Mouse (Mus musculus): ENCODE measurements at regions not wholly inside any gene's neighbourhood (a gene's known extent, or its start where the extent isn't known, plus 50 kb on each side); places are given as distances from the start of the nearest gene placed in this dataset.

DNA sequence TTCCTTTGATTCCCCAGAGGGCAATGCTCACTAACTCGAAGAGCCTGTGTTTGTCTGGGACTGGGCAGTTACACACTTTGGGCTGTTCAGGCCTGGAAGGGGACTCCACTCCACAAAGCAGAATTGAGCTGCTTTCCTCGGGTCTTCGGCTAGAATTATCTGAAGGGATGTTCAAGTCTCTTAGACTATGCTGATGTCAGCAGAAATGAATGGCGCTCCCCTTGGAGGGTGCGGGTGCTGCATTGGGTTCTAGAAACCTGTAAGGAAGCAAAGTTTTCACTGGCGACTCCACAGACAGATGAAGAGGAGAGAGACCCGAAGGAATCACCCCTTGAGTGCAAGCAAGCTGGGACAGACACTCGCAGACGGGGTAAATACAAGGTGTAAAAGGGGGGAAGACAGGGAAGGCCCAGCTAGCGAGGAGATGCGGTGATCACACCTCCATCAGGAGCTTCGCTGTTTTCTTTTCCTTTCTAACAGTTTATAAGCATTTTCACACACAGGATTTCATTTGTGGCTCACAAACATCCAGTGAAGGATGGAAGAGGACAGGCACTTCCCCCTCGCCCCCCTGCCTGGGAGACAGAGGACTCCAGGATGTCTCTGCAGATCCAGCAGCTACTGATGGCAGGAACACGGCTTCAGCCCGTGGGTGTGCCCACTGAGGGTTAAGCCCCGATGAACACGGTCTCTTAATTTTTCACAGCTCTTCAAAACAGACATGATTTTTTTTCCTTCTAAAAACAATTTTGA is 314.2 kb downstream of the Gm49356 start:
- WGBS = 78% methylated on average over 17 of the region's 17 CpGs
- no peak overlapping the region for H3K4me3 ChIP-seq
- H3K36me3 ChIP-seq (replicated peaks) = no peaks in the 10 kb centered on the region

GRCm38 (mm10) chr15:59203850-59204625 is 314.9 kb downstream of the Gm49356 start:
- H3K4me3 ChIP-seq = no peak overlapping the region

More for the DNA sequence above, 314.2 kb downstream of the Gm49356 start:
- Histone ChIP-seq H3K27ac (no peak overlapping the region), H3K4me2 (no peak overlapping the region), H3K27me3 (replicated peaks) (no peaks in the 10 kb centered on the region), H3K4me1 (peaks cover 4% of the 10 kb centered on the region), H3K9ac (no peak overlapping the region), H3K9me3 (no peaks in the 10 kb centered on the region)
- ATAC-seq (replicated peaks) = no peak

GRCm38 (mm10) chr15:59205091-59205490 is 316.0 kb downstream of the Gm49356 start:
- Histone ChIP-seq H3K9ac (no peak overlapping the region), H3K4me2 (no peak overlapping the region), H3K9me3 (no peaks in the 10 kb centered on the region), H3K27ac (no peak overlapping the region), H3K4me1 (no peaks in the 10 kb centered on the region), H3K27me3 (replicated peaks) (no peaks in the 10 kb centered on the region), H3K4me3 (no peak overlapping the region), H3K36me3 (replicated peaks) (no peaks in the 10 kb centered on the region)
- 79% methylated on average over 3 of the region's 3 CpGs for WGBS
- no peak for ATAC-seq (replicated peaks)

More at GRCm38 (mm10) chr15:59203850-59204625, 314.9 kb downstream of the Gm49356 start:
- H3K27ac ChIP-seq = no peak overlapping the region
- WGBS = 78% methylated on average over 17 of the region's 17 CpGs
- no peaks in the 10 kb centered on the region for H3K4me1 ChIP-seq
- no peak overlapping the region for H3K9ac ChIP-seq
- ATAC-seq (replicated peaks) = peak; percentile 63
- no peaks in the 10 kb centered on the region for H3K36me3 ChIP-seq (replicated peaks)
- no peak overlapping the region for H3K4me2 ChIP-seq
- H3K9me3 ChIP-seq = no peaks in the 10 kb centered on the region
- no peaks in the 10 kb centered on the region for H3K27me3 ChIP-seq (replicated peaks)

DNA sequence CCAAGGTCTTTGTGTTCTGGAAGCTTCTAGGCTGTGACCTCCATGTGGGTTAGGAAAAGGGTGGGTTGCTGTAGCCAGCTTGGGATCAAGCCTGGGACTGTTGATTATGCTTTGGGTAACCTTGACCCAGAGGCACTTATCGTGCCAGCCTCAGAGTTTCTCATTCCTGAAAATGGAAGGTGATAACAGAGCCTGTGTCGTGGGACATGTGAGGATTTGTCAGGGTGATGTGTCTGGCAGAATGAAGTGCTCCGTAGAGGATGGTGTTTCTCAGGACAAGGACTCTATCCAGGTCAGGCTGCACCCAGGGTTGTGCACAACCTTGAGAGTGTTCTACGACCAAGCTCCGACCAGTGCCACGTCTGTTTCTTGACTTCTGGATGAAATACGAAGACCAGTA is 316.4 kb downstream of the Gm49356 start:
- no peak overlapping the region for H3K4me3 ChIP-seq
- no peak for ATAC-seq (replicated peaks)
- H3K27me3 ChIP-seq (replicated peaks) = no peaks in the 10 kb centered on the region
- no peaks in the 10 kb centered on the region for H3K4me1 ChIP-seq
- WGBS = 94% methylated on average over 7 of the region's 7 CpGs
- H3K27ac ChIP-seq = no peak overlapping the region
- H3K9ac ChIP-seq = no peak overlapping the region
- H3K4me2 ChIP-seq = no peak overlapping the region
- H3K9me3 ChIP-seq = no peaks in the 10 kb centered on the region
- H3K36me3 ChIP-seq (replicated peaks) = no peaks in the 10 kb centered on the region

GRCm38 (mm10) chr15:59206636-59207035 is 317.5 kb downstream of the Gm49356 start:
- Histone ChIP-seq H3K27me3 (replicated peaks) (no peaks in the 10 kb centered on the region), H3K36me3 (replicated peaks) (no peaks in the 10 kb centered on the region), H3K27ac (no peak overlapping the region), H3K9me3 (no peaks in the 10 kb centered on the region), H3K4me3 (no peak overlapping the region), H3K4me1 (no peaks in the 10 kb centered on the region), H3K9ac (no peak overlapping the region), H3K4me2 (no peak overlapping the region)
- WGBS = 67% methylated on average over 7 of the region's 7 CpGs
- ATAC-seq (replicated peaks) = no peak

DNA sequence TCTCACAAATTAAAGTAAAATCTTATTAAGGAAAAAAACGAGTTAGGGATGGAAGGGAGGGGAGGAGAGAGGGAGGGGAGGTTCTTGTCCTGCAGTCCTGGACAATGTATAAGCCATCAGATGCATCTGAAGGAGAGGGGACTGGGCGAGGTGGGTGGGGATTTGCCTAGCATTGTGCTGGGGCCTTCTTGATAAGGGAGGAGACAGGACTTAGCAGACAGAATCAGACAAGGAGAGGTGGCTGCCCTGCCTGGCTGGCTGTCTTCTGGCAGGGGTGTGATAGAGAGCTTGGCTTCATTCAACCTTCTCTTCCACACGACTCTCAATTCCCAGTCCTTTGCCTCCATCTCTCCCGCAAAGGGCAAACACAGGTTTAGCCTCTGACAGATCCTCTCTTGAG is 318.9 kb downstream of the Gm49356 start:
- Histone ChIP-seq H3K9ac (no peak overlapping the region), H3K27me3 (replicated peaks) (no peaks in the 10 kb centered on the region), H3K4me2 (no peak overlapping the region), H3K4me3 (no peak overlapping the region), H3K36me3 (replicated peaks) (no peaks in the 10 kb centered on the region), H3K27ac (no peak overlapping the region), H3K9me3 (no peaks in the 10 kb centered on the region), H3K4me1 (no peaks in the 10 kb centered on the region)
- WGBS = 78% methylated on average over 4 of the region's 4 CpGs
- ATAC-seq (replicated peaks) = no peak

- 74% methylated on average over 3 of the region's 3 CpGs for WGBS
- Histone ChIP-seq H3K4me2 (no peak overlapping the region), H3K36me3 (replicated peaks) (no peaks in the 10 kb centered on the region), H3K4me3 (no peak overlapping the region), H3K9ac (no peak overlapping the region), H3K9me3 (no peaks in the 10 kb centered on the region), H3K27me3 (replicated peaks) (no peaks in the 10 kb centered on the region), H3K27ac (no peak overlapping the region), H3K4me1 (no peaks in the 10 kb centered on the region)
- no peak for ATAC-seq (replicated peaks)
Observed at GRCm38 (mm10) chr15:59212362-59212761, 323.3 kb downstream of the Gm49356 start.

DNA sequence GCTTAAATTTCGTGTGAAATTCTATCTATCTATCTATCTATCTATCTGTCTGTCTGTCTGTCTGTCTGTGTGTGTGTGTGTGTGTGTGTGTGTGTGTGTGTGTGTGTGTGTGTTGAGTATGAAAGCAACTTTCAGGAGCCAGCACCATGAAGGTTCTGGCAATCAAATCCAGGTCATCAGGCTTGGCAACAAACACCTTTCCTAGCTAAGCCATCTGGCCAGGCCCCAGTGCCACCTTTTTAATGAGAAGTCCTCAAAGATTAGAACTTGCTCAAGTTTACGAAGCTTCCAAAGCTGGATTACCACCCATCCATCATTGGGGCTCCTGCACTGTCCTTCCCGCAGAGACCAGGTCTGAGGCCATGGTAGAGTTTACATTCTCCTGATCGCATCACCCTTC is 325.0 kb downstream of the Gm49356 start:
- 90% methylated on average over 4 of the region's 4 CpGs for WGBS
- Histone ChIP-seq H3K36me3 (replicated peaks) (no peaks in the 10 kb centered on the region), H3K4me2 (no peak overlapping the region), H3K27me3 (replicated peaks) (no peaks in the 10 kb centered on the region), H3K4me3 (no peak overlapping the region), H3K27ac (no peak overlapping the region), H3K9ac (no peak overlapping the region), H3K4me1 (no peaks in the 10 kb centered on the region), H3K9me3 (no peaks in the 10 kb centered on the region)
- no peak for ATAC-seq (replicated peaks)

GRCm38 (mm10) chr15:59215239-59215638 is 326.1 kb downstream of the Gm49356 start:
- H3K4me2 ChIP-seq = no peak overlapping the region
- no peaks in the 10 kb centered on the region for H3K4me1 ChIP-seq
- H3K9ac ChIP-seq = no peak overlapping the region
- no peaks in the 10 kb centered on the region for H3K36me3 ChIP-seq (replicated peaks)
- ATAC-seq (replicated peaks) = no peak
- H3K27me3 ChIP-seq (replicated peaks) = no peaks in the 10 kb centered on the region
- H3K9me3 ChIP-seq = no peaks in the 10 kb centered on the region
- no peak overlapping the region for H3K4me3 ChIP-seq
- H3K27ac ChIP-seq = no peak overlapping the region
- WGBS = 81% methylated on average over 4 of the region's 4 CpGs

DNA sequence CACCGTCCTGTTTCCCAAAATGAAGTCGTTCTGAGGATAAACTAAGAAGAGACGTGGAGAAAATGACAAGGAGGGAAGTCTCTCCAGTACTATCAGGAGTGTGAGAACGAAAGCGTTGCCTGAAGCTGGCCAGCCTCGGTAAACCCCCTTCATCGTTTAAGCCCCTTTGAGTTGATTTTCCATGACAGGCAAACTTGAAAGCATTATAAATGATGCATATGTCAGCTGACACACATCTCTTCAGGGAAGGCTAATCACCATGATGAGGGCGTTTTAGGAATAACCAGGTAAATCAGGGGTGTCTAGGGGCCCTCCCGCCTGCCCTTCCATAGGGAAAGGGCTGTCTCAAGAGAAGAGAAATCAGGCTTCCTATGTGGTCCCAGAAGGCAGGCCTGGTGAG is 328.4 kb downstream of the Gm49356 start:
- no peak overlapping the region for H3K4me2 ChIP-seq
- H3K9ac ChIP-seq = no peak overlapping the region
- no peak for ATAC-seq (replicated peaks)
- H3K36me3 ChIP-seq (replicated peaks) = no peaks in the 10 kb centered on the region
- H3K4me3 ChIP-seq = no peak overlapping the region
- WGBS = 70% methylated on average over 9 of the region's 9 CpGs
- H3K9me3 ChIP-seq = no peaks in the 10 kb centered on the region
- no peaks in the 10 kb centered on the region for H3K27me3 ChIP-seq (replicated peaks)
- H3K27ac ChIP-seq = no peak overlapping the region
- H3K4me1 ChIP-seq = no peaks in the 10 kb centered on the region

GRCm38 (mm10) chr15:59218916-59219315 is 329.8 kb downstream of the Gm49356 start:
- ATAC-seq (replicated peaks) = no peak
- H3K4me1 ChIP-seq = no peaks in the 10 kb centered on the region
- H3K4me3 ChIP-seq = no peak overlapping the region
- H3K4me2 ChIP-seq = no peak overlapping the region
- H3K36me3 ChIP-seq (replicated peaks) = no peaks in the 10 kb centered on the region
- WGBS = 86% methylated on average over 7 of the region's 7 CpGs
- no peaks in the 10 kb centered on the region for H3K9me3 ChIP-seq
- no peak overlapping the region for H3K9ac ChIP-seq
- H3K27me3 ChIP-seq (replicated peaks) = no peaks in the 10 kb centered on the region
- H3K27ac ChIP-seq = no peak overlapping the region

- Histone ChIP-seq H3K4me2 (no peak overlapping the region), H3K9ac (no peak overlapping the region), H3K27me3 (replicated peaks) (no peaks in the 10 kb centered on the region), H3K36me3 (replicated peaks) (no peaks in the 10 kb centered on the region), H3K4me3 (no peak overlapping the region), H3K4me1 (no peaks in the 10 kb centered on the region), H3K27ac (no peak overlapping the region), H3K9me3 (no peaks in the 10 kb centered on the region)
- 87% methylated on average over 6 of the region's 6 CpGs for WGBS
- no peak for ATAC-seq (replicated peaks)
Observed at GRCm38 (mm10) chr15:59225637-59226036, 336.5 kb downstream of the Gm49356 start.

- ATAC-seq (replicated peaks) = no peak
- Histone ChIP-seq H3K9me3 (no peaks in the 10 kb centered on the region), H3K4me1 (no peaks in the 10 kb centered on the region), H3K27ac (no peak overlapping the region), H3K27me3 (replicated peaks) (no peaks in the 10 kb centered on the region), H3K4me2 (no peak overlapping the region), H3K4me3 (no peak overlapping the region), H3K9ac (no peak overlapping the region), H3K36me3 (replicated peaks) (no peaks in the 10 kb centered on the region)
- WGBS = 88% methylated on average over 3 of the region's 3 CpGs
Observed at GRCm38 (mm10) chr15:59227293-59227692, 338.2 kb downstream of the Gm49356 start.

Data from midbrain, embryonic 15.5 days (tissue).